In genomic region chr7:134892972-134893371, GRCm38 (mm10) we compare ENCODE assay signal across 11 mouse cellular contexts. TPM values are rescaled to one million over a fixed set of nuclear protein-coding genes. Genes with fewer than 3 reads are reported as not detected.
DNase-seq lines count a peak whose midpoint lies in the region; ATAC-seq and TF ChIP-seq lines count a peak whose summit lies in the region.
"Had no signal": no experiment of that assay in that cellular context is flagged by ENCODE, and none has a peak within 500 bp of the region (broad histone marks: within the 10 kb centered on the region; RNA-seq: fewer than 3 reads in every experiment).

No protein-coding gene starts in this region.

- no peak overlapping the region for H3K4me2 ChIP-seq in forebrain, embryonic 15.5 days (replicated peaks)
- H3K4me2 ChIP-seq in forebrain, embryonic 12.5 days: no peak overlapping the region
- H3K4me2 ChIP-seq in midbrain, embryonic 11.5 days: no peak overlapping the region
- H3K4me2 ChIP-seq in midbrain, embryonic 16.5 days (ENCODE audit: low read length): no peak overlapping the region
- H3K4me2 ChIP-seq in stomach, postnatal 0 days (replicated peaks; ENCODE audit: low read depth): no peak overlapping the region
- H3K4me2 ChIP-seq: limb, embryonic 13.5 days had no signal

- no peak overlapping the region for H3K9ac ChIP-seq in forebrain, embryonic 15.5 days (replicated peaks)
- H3K9ac ChIP-seq in forebrain, embryonic 12.5 days: no peak overlapping the region
- no peak overlapping the region for H3K9ac ChIP-seq in midbrain, embryonic 11.5 days (ENCODE audit: low read length)
- no peak overlapping the region for H3K9ac ChIP-seq in midbrain, embryonic 16.5 days (ENCODE audit: low read depth, low read length)
- no peak overlapping the region for H3K9ac ChIP-seq in stomach, postnatal 0 days (ENCODE audit: low read length)
- H3K9ac ChIP-seq: limb, embryonic 13.5 days had no signal

- DNase-seq in midbrain, embryonic 11.5 days (ENCODE audit: low spot score, missing footprints): peak; percentile 83
- DNase-seq in embryo, embryonic 11 days: peak; percentile 33
- DNase-seq in stomach, postnatal 0 days (ENCODE audit: low spot score): no peak
- no peak for DNase-seq in layer of hippocampus, postnatal 10 days (ENCODE audit: low spot score in 2 of 2)
- DNase-seq in T-cell, adult 2 months (ENCODE audit: low spot score): no peak
- DNase-seq: heart, adult 11 months had no signal

- H3K27ac ChIP-seq in forebrain, embryonic 15.5 days (replicated peaks): peak overlapping the region; percentile 26; the same call in 1 of the 2 replicates
- no peak overlapping the region for H3K27ac ChIP-seq in forebrain, embryonic 12.5 days
- H3K27ac ChIP-seq in midbrain, embryonic 11.5 days (ENCODE audit: low read depth, low read length): no peak overlapping the region
- H3K27ac ChIP-seq in midbrain, embryonic 16.5 days (ENCODE audit: low read length): no peak overlapping the region
- H3K27ac ChIP-seq in stomach, postnatal 0 days (replicated peaks): no peak overlapping the region
- H3K27ac ChIP-seq: limb, embryonic 13.5 days had no signal

- WGBS in forebrain, embryonic 15.5 days: 97% methylated on average over 4 of the region's 4 CpGs
- 95% methylated on average over 4 of the region's 4 CpGs for WGBS in forebrain, embryonic 12.5 days
- WGBS in midbrain, embryonic 11.5 days: 94% methylated on average over 4 of the region's 4 CpGs
- WGBS in midbrain, embryonic 16.5 days: 92% methylated on average over 4 of the region's 4 CpGs
- WGBS in stomach, postnatal 0 days: 84% methylated on average over 4 of the region's 4 CpGs

- ATAC-seq in forebrain, embryonic 15.5 days (replicated peaks): no peak
- no peak for ATAC-seq in forebrain, embryonic 12.5 days (ENCODE audit: low FRiP score)
- no peak for ATAC-seq in midbrain, embryonic 11.5 days (ENCODE audit: low FRiP score)
- ATAC-seq in midbrain, embryonic 16.5 days: no peak
- ATAC-seq in stomach, postnatal 0 days (ENCODE audit: low FRiP score, low TSS enrichment): no peak
- ATAC-seq: activated CD4-positive, CD25-positive, alpha-beta regulatory T cell, adult 4 months had no signal

- H3K9me3 ChIP-seq in forebrain, embryonic 15.5 days: no peaks in the 10 kb centered on the region
- no peaks in the 10 kb centered on the region for H3K9me3 ChIP-seq in forebrain, embryonic 12.5 days
- no peaks in the 10 kb centered on the region for H3K9me3 ChIP-seq in midbrain, embryonic 11.5 days (ENCODE audit: control insufficient read depth, low read length)
- no peaks in the 10 kb centered on the region for H3K9me3 ChIP-seq in midbrain, embryonic 16.5 days (replicated peaks; ENCODE audit: control insufficient read depth, low read length, poor library complexity, severe bottlenecking)
- no peaks in the 10 kb centered on the region for H3K9me3 ChIP-seq in stomach, postnatal 0 days (ENCODE audit: control insufficient read depth, low read length)
- H3K9me3 ChIP-seq: limb, embryonic 13.5 days had no signal

- TF ChIP-seq EP300 in stomach, postnatal 0 days (optimal IDR thresholded peaks at IDR 0.05): no peak

- H3K27me3 ChIP-seq in forebrain, embryonic 15.5 days: no peaks in the 10 kb centered on the region
- no peaks in the 10 kb centered on the region for H3K27me3 ChIP-seq in forebrain, embryonic 12.5 days
- no peaks in the 10 kb centered on the region for H3K27me3 ChIP-seq in midbrain, embryonic 11.5 days (ENCODE audit: control insufficient read depth, insufficient read depth, low read length)
- H3K27me3 ChIP-seq in midbrain, embryonic 16.5 days (ENCODE audit: control insufficient read depth, insufficient read depth, low read depth, low read length): no peaks in the 10 kb centered on the region
- H3K27me3 ChIP-seq in stomach, postnatal 0 days (ENCODE audit: control insufficient read depth, insufficient read depth, low read length): no peaks in the 10 kb centered on the region
- H3K27me3 ChIP-seq: limb, embryonic 13.5 days had no signal

- no peaks in the 10 kb centered on the region for H3K36me3 ChIP-seq in forebrain, embryonic 15.5 days
- H3K36me3 ChIP-seq in forebrain, embryonic 12.5 days (replicated peaks): no peaks in the 10 kb centered on the region
- no peaks in the 10 kb centered on the region for H3K36me3 ChIP-seq in midbrain, embryonic 11.5 days (ENCODE audit: control insufficient read depth, insufficient read depth, low read length)
- H3K36me3 ChIP-seq in midbrain, embryonic 16.5 days (ENCODE audit: control insufficient read depth, insufficient read depth, low read length): no peaks in the 10 kb centered on the region
- H3K36me3 ChIP-seq in stomach, postnatal 0 days (ENCODE audit: control insufficient read depth, insufficient read depth, low read length): no peaks in the 10 kb centered on the region

- TF ChIP-seq CTCF in stomach, postnatal 0 days (IDR thresholded peaks at IDR 0.05; ENCODE audit: low read depth): peak; percentile 67

- no peak overlapping the region for H3K4me3 ChIP-seq in forebrain, embryonic 15.5 days
- no peak overlapping the region for H3K4me3 ChIP-seq in forebrain, embryonic 12.5 days (replicated peaks)
- no peak overlapping the region for H3K4me3 ChIP-seq in midbrain, embryonic 11.5 days (ENCODE audit: low read depth, low read length)
- H3K4me3 ChIP-seq in midbrain, embryonic 16.5 days (ENCODE audit: low read depth, low read length): no peak overlapping the region
- H3K4me3 ChIP-seq in stomach, postnatal 0 days (ENCODE audit: low read depth, low read length): no peak overlapping the region
- H3K4me3 ChIP-seq: limb, embryonic 13.5 days had no signal

- H3K4me1 ChIP-seq in forebrain, embryonic 15.5 days: 0 out of 2 replicates have a peak, but pooled peaks cover 3% of the 10 kb centered on the region
- no peaks in the 10 kb centered on the region; the same call in 1 of the 2 replicates for H3K4me1 ChIP-seq in forebrain, embryonic 12.5 days
- H3K4me1 ChIP-seq in midbrain, embryonic 11.5 days (ENCODE audit: control insufficient read depth, insufficient read depth, low read length): no peaks in the 10 kb centered on the region
- peaks cover 14% of the 10 kb centered on the region for H3K4me1 ChIP-seq in midbrain, embryonic 16.5 days (ENCODE audit: control insufficient read depth, insufficient read depth, low read length)
- no peaks in the 10 kb centered on the region for H3K4me1 ChIP-seq in stomach, postnatal 0 days (replicated peaks; ENCODE audit: control insufficient read depth, insufficient read depth)
- H3K4me1 ChIP-seq: limb, embryonic 13.5 days had no signal

RNA-seq across cellular contexts. Expression of gene Fam196a, which starts 45.3 kb away (rescaled TPM):
- 10.4 and 10.6 TPM in 2 replicates for polyA plus RNA-seq in forebrain, embryonic 15.5 days (2015; fragmentation: Nextera tagmentation; extraction: Ambion mirVana)
- 4.1 and 4.6 TPM in 2 replicates for polyA plus RNA-seq in forebrain, embryonic 12.5 days (2016; fragmentation: Nextera tagmentation; extraction: Ambion mirVana)
- 1.4 and 2.1 TPM in 2 replicates for polyA plus RNA-seq in midbrain, embryonic 11.5 days (2014; fragmentation: Nextera tagmentation; extraction: Ambion mirVana)
- polyA plus RNA-seq in midbrain, embryonic 16.5 days (2015; fragmentation: Nextera tagmentation; extraction: Ambion mirVana): 12.2 and 13.7 TPM in 2 replicates
- polyA plus RNA-seq in stomach, postnatal 0 days (2015; fragmentation: Nextera tagmentation; extraction: Ambion mirVana): 0.50 and 0.51 TPM in 2 replicates
- 10 to 100 TPM; 20.7 to 20.9 TPM for total RNA-seq in layer of hippocampus, postnatal 10 days (2021)
- polyA plus RNA-seq: activated CD4-positive, CD25-positive, alpha-beta regulatory T cell, adult 4 months had no signal

Comparison
In these comparisons a context has a peak if more than half of its experiments do, and no peak if none do; other contexts are left out.
1. DNase-seq: peak in midbrain, embryonic 11.5 days (single experiment) and embryo, embryonic 11 days (single experiment); none in stomach, postnatal 0 days (single experiment), layer of hippocampus, postnatal 10 days (0 of 2) and T-cell, adult 2 months (single experiment).